Mouse (Mus musculus) heart, postnatal 0 days (tissue): ENCODE results near the gene Ctcf. TPM values are rescaled to one million over a fixed set of nuclear protein-coding genes. Genes with fewer than 3 reads are reported as not detected.
A peak's percentile ranks its signal among the peaks of the same experiment; 100 is the strongest.

Experiments used
- ATAC-seq: fragments of 200-750 bp; cut with Nextera tagmentation; 2 replicates; pipeline ENCODE4 v1.8.0; 2017; ENCODE audit warnings: low read depth, moderate number of reproducible peaks, moderate library complexity; ENCODE audit not compliant: insufficient read depth
- DNase-seq: peaks from one replicate; pipeline ENCODE4 v3.0.0-alpha.2; 2016; ENCODE audit warnings: low spot score
- H3K27ac ChIP-seq: fragments of 300-500 bp; sonication (generic); 2 replicates; pipeline ENCODE4 v1.5.1; 2014; ENCODE audit warnings: low read depth, mild to moderate bottlenecking
- H3K27me3 ChIP-seq: fragments of 300-500 bp; sonication (generic); 2 replicates; pipeline ENCODE4 v1.6.1; 2014; ENCODE audit warnings: low read length, mixed read lengths; ENCODE audit not compliant: control insufficient read depth, insufficient read depth
- H3K36me3 ChIP-seq: fragments of 300-500 bp; sonication (generic); replicated peaks from 2 replicates; pipeline ENCODE4 v1.6.1; 2014; ENCODE audit warnings: low read length, mixed read lengths; ENCODE audit not compliant: control insufficient read depth, insufficient read depth
- H3K4me1 ChIP-seq: fragments of 300-500 bp; sonication (generic); 2 replicates; pipeline ENCODE4 v1.6.1; 2014; ENCODE audit warnings: antibody characterized with exemption; ENCODE audit not compliant: control insufficient read depth, insufficient read depth
- H3K4me2 ChIP-seq: fragments of 300-500 bp; sonication (generic); 2 replicates; pipeline ENCODE4 v1.6.1; 2014; ENCODE audit warnings: low read depth, mild to moderate bottlenecking, low read length, moderate library complexity
- H3K4me3 ChIP-seq: fragments of 300-500 bp; sonication (generic); 2 replicates; pipeline ENCODE4 v1.5.1; 2014; ENCODE audit warnings: low read depth, low read length
- H3K9ac ChIP-seq: fragments of 300-500 bp; sonication (generic); replicated peaks from 2 replicates; pipeline ENCODE4 v1.6.1; 2014; ENCODE audit warnings: low read depth, low read length, mixed read lengths
- H3K9me3 ChIP-seq: fragments of 300-500 bp; sonication (generic); replicated peaks from 2 replicates; pipeline ENCODE4 v1.6.1; 2016; ENCODE audit warnings: low read length; ENCODE audit not compliant: control insufficient read depth
- CTCF ChIP-seq: IDR thresholded peaks from 2 replicates; pipeline ENCODE4 v1.5.1; 2016; ENCODE audit warnings: antibody characterized with exemption, control low read depth, low read depth
- EP300 ChIP-seq: IDR thresholded peaks from 2 replicates; pipeline ENCODE4 v1.6.1; 2016; ENCODE audit warnings: antibody characterized with exemption, low read depth
- WGBS: fragments of 180-500 bp; shearing (Covaris S2); extraction: QIAGEN DNeasy Blood & Tissue Kit; methylation state at CpG from one replicate; pipeline ENCODE4 v1.1.7; 2014; 5-methylcytosine and 5-hydroxymethylcytosine counted together
- polyA plus RNA-seq: library from polyadenylated mRNA; unstranded; fragments of >200 nt; fragmentation: Nextera tagmentation; extraction: Ambion mirVana; gene quantifications from 2 replicates; pipeline ENCODE4 v1.2.1, GENCODE M21; 2015
- total RNA-seq: library from RNA; depleted of rRNA; stranded (reverse); fragments of >200 nt; gene quantifications from 2 replicates; pipeline ENCODE4 v1.2.3, GENCODE M21; 2014; ENCODE audit warnings: low replicate concordance

The Ctcf gene
- total and polyA plus RNA-seq, 2 experiments from 2014 or later = 13.7 to 42.0 TPM

DNA sequence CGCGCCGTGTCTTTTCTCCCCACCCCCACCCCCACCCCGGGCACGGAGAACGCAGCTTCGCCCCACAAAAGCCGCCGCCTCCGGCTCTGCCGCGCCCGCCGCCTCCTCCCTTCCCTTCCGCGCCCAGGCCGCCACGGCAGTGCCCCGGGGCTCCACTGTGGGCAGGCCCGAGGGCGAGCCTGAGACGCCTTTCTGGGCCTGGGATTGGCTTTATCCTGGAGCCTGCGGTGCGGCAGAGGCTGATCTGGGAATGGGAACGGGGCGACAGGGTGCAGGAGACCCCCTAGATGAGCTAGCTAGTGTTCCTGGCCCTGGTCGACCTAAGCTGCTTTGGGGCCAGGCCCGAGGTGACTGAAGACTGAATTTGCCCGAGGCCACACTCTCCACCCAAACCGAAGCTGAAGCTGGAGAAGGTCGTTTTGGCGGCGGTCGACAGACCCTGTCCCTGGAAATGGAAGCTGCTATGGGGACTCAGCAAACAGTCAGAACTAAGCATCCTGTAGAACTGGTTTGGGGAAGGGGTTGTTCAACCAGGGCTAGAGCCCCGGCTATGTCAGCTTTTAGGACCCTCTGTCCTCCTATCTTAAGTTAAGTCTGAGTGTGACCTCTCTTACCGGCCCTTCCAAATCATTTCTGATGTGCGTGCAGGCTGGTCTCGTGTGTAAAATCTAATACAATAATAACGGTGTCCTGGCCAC is 30.7 kb upstream of the Ctcf start:
- TF ChIP-seq CTCF (no peak), EP300 (no peak)
- Histone ChIP-seq H3K27ac (peak overlapping the region; percentile 94), H3K36me3 (no peaks in the 10 kb centered on the region), H3K4me2 (peak overlapping the region; percentile 81), H3K27me3 (no peaks in the 10 kb centered on the region), H3K4me3 (peak overlapping the region; percentile 85), H3K9ac (peak overlapping the region; percentile 85), H3K9me3 (no peaks in the 10 kb centered on the region), H3K4me1 (peaks cover 20% of the 10 kb centered on the region)
- WGBS = under 1% methylated on average over 30 of the region's 39 CpGs
- DNase-seq = no peak
- peak; percentile 36 for ATAC-seq

DNA sequence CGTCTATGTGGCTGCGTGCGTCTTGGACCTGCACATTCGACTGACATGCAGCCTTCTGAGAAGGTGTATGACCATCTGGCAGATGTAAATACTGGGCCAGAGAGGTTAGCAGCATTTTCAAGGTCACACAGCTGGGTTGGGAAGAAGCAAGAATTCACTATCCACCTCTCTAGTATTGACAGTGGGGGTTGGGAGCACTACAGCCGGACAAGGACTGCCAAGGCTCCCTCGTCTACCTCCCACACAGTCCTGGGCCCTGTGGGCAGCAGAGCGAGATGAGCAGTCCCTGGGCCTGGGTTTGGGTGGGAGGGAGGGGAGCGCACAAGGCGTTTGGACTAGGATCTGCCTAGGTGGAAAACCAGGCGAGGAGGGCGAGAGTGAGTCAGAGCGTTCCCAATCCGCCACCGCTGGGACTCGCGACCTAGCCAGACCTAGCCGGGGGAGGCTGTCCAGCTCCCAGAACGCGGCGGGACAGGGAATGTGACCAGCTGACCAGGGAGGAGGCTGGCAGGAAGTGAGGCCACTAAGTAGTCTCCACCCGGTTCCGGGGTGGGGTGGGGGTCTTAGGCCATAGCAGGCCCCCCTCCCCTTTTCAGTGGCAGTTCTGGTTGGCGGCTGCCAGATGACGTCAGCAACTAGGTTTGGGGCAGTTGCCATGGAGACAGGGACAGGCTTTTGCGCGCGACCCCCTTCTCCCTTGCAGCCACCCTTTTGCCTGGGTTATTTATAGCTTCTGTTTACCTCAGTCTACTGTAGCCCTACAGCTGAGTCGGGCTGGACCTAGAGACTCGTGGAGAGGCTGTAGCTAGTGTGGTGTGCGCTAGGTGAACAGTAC is 30.0 kb upstream of the Ctcf start:
- Histone ChIP-seq H3K9me3 (no peaks in the 10 kb centered on the region), H3K4me1 (peaks cover 20% of the 10 kb centered on the region), H3K4me2 (peak overlapping the region; percentile 81), H3K9ac (peak overlapping the region; percentile 85), H3K27me3 (no peaks in the 10 kb centered on the region), H3K36me3 (peaks cover 4% of the 10 kb centered on the region; the same call in 1 of the 2 replicates), H3K27ac (peak overlapping the region; percentile 94), H3K4me3 (peak overlapping the region; percentile 85)
- WGBS = under 1% methylated on average over 29 of the region's 30 CpGs
- TF ChIP-seq CTCF (no peak), EP300 (no peak)
- ATAC-seq (peak; percentile 82), DNase-seq (peak; percentile 90)

DNA sequence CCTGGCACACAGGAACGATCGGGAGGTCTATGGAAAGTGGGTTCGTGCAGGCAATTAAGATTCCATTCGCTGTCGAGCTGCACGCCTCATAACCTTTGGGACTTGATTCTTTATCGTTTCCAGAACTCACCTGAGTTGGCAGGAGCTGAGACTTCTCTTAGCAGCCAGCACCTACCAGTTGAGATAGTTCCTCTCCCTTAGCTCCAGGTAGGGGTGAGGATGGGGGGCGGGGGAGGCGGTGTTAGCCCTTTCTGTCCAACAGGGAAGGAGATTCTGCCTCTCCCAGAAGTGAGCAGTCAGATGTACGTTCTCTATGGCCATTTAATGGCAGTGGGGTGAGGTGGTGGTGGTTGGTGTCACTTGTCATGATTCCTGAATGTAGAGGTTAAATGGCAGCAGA is 29.3 kb upstream of the Ctcf start:
- 5% methylated on average over 10 of the region's 10 CpGs for WGBS
- no peaks in the 10 kb centered on the region for H3K9me3 ChIP-seq
- H3K4me2 ChIP-seq = peak overlapping the region; percentile 81
- H3K27me3 ChIP-seq = no peaks in the 10 kb centered on the region
- no peak for TF ChIP-seq EP300
- no peak for TF ChIP-seq CTCF
- peak overlapping the region; percentile 43 for H3K9ac ChIP-seq
- H3K36me3 ChIP-seq = peaks cover 4% of the 10 kb centered on the region; the same call in 1 of the 2 replicates
- H3K4me3 ChIP-seq = peak overlapping the region; percentile 85
- peak overlapping the region; percentile 94 for H3K27ac ChIP-seq
- ATAC-seq (no peak), DNase-seq (no peak)
- peaks cover 20% of the 10 kb centered on the region for H3K4me1 ChIP-seq

DNA sequence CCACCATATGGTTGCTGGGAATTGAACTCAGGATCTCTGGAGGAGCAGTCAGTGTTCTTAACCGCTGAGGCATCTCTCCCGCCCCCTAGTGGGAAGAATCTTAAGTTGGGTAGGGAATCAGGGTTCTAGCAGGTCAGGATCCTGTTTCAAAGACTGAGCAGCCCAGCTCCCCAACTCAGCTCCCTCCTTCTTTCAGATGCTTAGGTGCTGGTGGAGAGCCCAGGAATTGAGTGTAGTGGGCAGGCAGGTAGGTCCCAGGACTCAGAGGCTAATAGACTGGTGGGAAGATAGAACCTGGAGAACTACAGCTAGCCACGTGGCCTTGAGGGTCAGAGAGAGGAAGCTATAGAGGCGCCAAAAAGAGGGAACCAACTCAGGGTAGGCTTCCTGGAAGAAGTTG is 28.7 kb upstream of the Ctcf start:
- H3K27me3 ChIP-seq = no peaks in the 10 kb centered on the region
- peaks cover 4% of the 10 kb centered on the region; the same call in 1 of the 2 replicates for H3K36me3 ChIP-seq
- ATAC-seq (no peak), DNase-seq (no peak)
- H3K4me1 ChIP-seq = peaks cover 20% of the 10 kb centered on the region
- H3K4me3 ChIP-seq = no peak overlapping the region
- WGBS = 33% methylated on average over 4 of the region's 4 CpGs
- H3K9me3 ChIP-seq = no peaks in the 10 kb centered on the region
- H3K4me2 ChIP-seq = peak overlapping the region; percentile 81; the same call in 1 of the 2 replicates
- no peak overlapping the region for H3K9ac ChIP-seq
- peak; percentile 48 for TF ChIP-seq CTCF
- TF ChIP-seq EP300 = no peak
- no peak overlapping the region for H3K27ac ChIP-seq

DNA sequence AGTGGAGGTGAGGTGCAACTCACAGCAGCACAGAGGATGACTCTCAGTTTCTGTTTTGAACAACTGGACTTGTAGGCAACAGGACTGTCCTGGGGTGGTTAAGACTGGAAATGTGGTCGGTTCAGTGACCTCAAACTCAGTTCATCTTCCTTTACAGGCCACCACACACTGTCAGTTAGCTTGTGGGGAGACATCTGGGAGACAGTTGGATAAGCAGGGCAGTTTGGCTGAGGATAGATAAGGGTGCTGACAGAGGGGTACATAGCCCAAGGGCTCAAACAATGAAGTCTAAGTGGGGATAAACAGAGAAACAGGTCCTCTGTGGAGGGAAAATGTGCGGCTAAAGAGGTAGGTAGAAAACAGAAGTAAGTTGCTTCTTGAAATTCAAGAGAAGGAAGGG is 27.0 kb upstream of the Ctcf start:
- 56% methylated on average over 2 of the region's 2 CpGs for WGBS
- no peak overlapping the region for H3K9ac ChIP-seq
- ATAC-seq (no peak), DNase-seq (no peak)
- H3K4me2 ChIP-seq = no peak overlapping the region
- H3K36me3 ChIP-seq = peaks cover 4% of the 10 kb centered on the region; the same call in 1 of the 2 replicates
- TF ChIP-seq CTCF (no peak), EP300 (no peak)
- no peaks in the 10 kb centered on the region for H3K9me3 ChIP-seq
- no peaks in the 10 kb centered on the region for H3K27me3 ChIP-seq
- H3K4me3 ChIP-seq = no peak overlapping the region
- no peak overlapping the region for H3K27ac ChIP-seq
- peaks cover 34% of the 10 kb centered on the region for H3K4me1 ChIP-seq
